Mouse (Mus musculus): Measurements from ENCODE around the gene Tenm4. TPM values are rescaled to one million over a fixed set of nuclear protein-coding genes. Genes with fewer than 3 reads are reported as not detected.

Gene Tenm4
- polyA plus RNA-seq, 1 experiment = 31.4 TPM

GRCm38 (mm10) chr7:96661352-96662169 lies 490.5 kb downstream of the Tenm4 start:
- no peak for DNase-seq (ENCODE audit: extremely low spot score in 1 of 2, low spot score in 1 of 2)

GRCm38 (mm10) chr7:96663336-96663735 lies 492.3 kb downstream of the Tenm4 start:
- DNase-seq (ENCODE audit: extremely low spot score in 1 of 2, low spot score in 1 of 2) = no peak

GRCm38 (mm10) chr7:96666366-96666896 lies 495.4 kb downstream of the Tenm4 start:
- no peak for DNase-seq (ENCODE audit: extremely low spot score in 1 of 2, low spot score in 1 of 2)

- no peak for DNase-seq (ENCODE audit: extremely low spot score in 1 of 2, low spot score in 1 of 2)
These were observed 496.6 kb downstream of the Tenm4 start for GRCm38 (mm10) chr7:96667688-96668087.

GRCm38 (mm10) chr7:96670095-96670494 lies 499.0 kb downstream of the Tenm4 start:
- no peak for DNase-seq (ENCODE audit: extremely low spot score in 1 of 2, low spot score in 1 of 2)

- DNase-seq (ENCODE audit: extremely low spot score in 1 of 2, low spot score in 1 of 2) = no peak
These were observed 501.4 kb downstream of the Tenm4 start for GRCm38 (mm10) chr7:96672322-96672914.

GRCm38 (mm10) chr7:96677082-96677481 lies 506.0 kb downstream of the Tenm4 start:
- DNase-seq (ENCODE audit: extremely low spot score in 1 of 2, low spot score in 1 of 2) = peak; percentile 67 to 71

GRCm38 (mm10) chr7:96678236-96678635 lies 507.2 kb downstream of the Tenm4 start:
- DNase-seq (ENCODE audit: extremely low spot score in 1 of 2, low spot score in 1 of 2) = peak in 1 of 2 experiments; percentile 42

- DNase-seq (ENCODE audit: extremely low spot score in 1 of 2, low spot score in 1 of 2) = no peak
These were observed 508.7 kb downstream of the Tenm4 start for GRCm38 (mm10) chr7:96679746-96680145.

- DNase-seq (ENCODE audit: extremely low spot score in 1 of 2, low spot score in 1 of 2) = peak; percentile 51 to 70
These were observed 509.4 kb downstream of the Tenm4 start for GRCm38 (mm10) chr7:96680405-96680804.

- no peak for DNase-seq (ENCODE audit: extremely low spot score in 1 of 2, low spot score in 1 of 2)
These were observed 510.8 kb downstream of the Tenm4 start for GRCm38 (mm10) chr7:96681808-96682207.

GRCm38 (mm10) chr7:96688141-96688540 lies 517.1 kb downstream of the Tenm4 start:
- no peak for DNase-seq (ENCODE audit: extremely low spot score in 1 of 2, low spot score in 1 of 2)

GRCm38 (mm10) chr7:96701097-96701845 lies 530.2 kb downstream of the Tenm4 start:
- DNase-seq (ENCODE audit: extremely low spot score in 1 of 2, low spot score in 1 of 2) = no peak

- DNase-seq (ENCODE audit: extremely low spot score in 1 of 2, low spot score in 1 of 2) = no peak
These were observed 532.9 kb downstream of the Tenm4 start for GRCm38 (mm10) chr7:96703958-96704357.

GRCm38 (mm10) chr7:96705307-96706129 lies 534.5 kb downstream of the Tenm4 start:
- no peak for DNase-seq (ENCODE audit: extremely low spot score in 1 of 2, low spot score in 1 of 2)

GRCm38 (mm10) chr7:96706531-96706930 lies 535.5 kb downstream of the Tenm4 start:
- no peak for DNase-seq (ENCODE audit: extremely low spot score in 1 of 2, low spot score in 1 of 2)

- no peak for DNase-seq (ENCODE audit: extremely low spot score in 1 of 2, low spot score in 1 of 2)
These were observed 536.1 kb downstream of the Tenm4 start for GRCm38 (mm10) chr7:96707112-96707511.

- peak; percentile 33 to 62 for DNase-seq (ENCODE audit: extremely low spot score in 1 of 2, low spot score in 1 of 2)
These were observed 537.0 kb downstream of the Tenm4 start for GRCm38 (mm10) chr7:96708071-96708470.

- no peak for DNase-seq (ENCODE audit: extremely low spot score in 1 of 2, low spot score in 1 of 2)
These were observed 537.5 kb downstream of the Tenm4 start for GRCm38 (mm10) chr7:96708561-96708960.

GRCm38 (mm10) chr7:96708968-96709367 lies 537.9 kb downstream of the Tenm4 start:
- no peak for DNase-seq (ENCODE audit: extremely low spot score in 1 of 2, low spot score in 1 of 2)
